Mouse (Mus musculus) kidney, adult 11 months (tissue): ENCODE results near the gene Ube2k.
"Not testable (repeated sequence)": the region's sequence is repeated elsewhere in the genome, so short reads cannot be mapped to it uniquely, and the experiment has no call there.

Experiments
- DNase-seq: peaks from one replicate; pipeline ENCODE4 v3.0.0; 2022

Ube2k gene

DNA sequence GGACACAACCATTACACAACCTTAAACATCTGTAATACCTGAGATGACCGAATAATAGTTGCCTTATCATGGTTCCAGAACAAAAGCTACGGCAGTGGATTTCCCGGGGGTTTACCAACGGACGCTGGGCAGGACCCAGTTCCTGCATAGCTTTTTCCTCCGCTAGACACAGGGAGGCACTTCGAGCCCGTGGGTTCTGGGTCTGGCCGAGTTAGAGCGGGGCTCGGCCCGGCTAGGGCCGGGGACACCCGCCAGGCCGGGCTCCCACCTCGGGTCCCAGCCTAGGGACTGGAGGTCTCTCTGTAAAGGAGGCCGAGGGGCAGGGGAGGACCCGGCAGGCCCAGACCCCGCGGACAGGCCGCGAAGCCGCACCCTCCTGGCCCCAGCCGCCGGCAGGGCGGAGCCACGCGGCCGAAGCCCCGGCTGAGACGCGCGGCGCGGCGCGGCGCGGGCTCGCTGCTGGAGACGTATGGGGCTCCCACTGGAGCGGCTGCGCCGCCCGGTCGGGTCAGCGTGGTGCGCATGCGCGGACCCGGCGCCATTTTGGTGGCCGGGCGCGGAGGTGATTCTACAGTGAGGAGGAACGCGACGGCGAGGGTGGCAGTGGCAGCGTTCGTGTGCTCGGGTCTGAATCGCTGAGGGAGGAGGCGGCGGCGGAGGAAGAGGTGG, at the start of gene Ube2k, which contains the start of gene Smim14:
Ube2k (plus strand) TSS at position 483 of the 669 bp plus-strand sequence.
Smim14 (minus strand) TSS at position 434 of the 669 bp plus-strand sequence.
- DNase-seq: peak; percentile 93

DNA sequence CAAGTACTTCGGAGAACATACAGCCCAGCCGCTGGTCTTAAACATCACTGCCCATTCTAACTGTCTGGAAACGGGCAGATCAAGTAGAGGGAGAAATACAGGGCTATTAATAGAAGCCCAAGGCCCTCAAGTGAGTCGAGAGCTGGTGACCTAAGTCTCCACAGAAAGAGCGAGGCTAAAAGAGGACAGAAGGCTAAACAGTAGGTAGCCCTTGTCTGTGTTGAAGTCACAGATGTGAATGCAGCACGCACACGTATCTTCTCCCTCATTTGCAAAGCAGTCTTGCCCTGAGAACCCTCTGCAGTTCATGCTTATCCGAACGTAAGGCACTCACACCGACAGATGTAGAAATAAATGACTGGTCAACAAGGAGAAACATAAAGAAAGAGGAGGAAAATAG, 49.7 kb upstream of the Ube2k start:
- no peak for DNase-seq

DNA sequence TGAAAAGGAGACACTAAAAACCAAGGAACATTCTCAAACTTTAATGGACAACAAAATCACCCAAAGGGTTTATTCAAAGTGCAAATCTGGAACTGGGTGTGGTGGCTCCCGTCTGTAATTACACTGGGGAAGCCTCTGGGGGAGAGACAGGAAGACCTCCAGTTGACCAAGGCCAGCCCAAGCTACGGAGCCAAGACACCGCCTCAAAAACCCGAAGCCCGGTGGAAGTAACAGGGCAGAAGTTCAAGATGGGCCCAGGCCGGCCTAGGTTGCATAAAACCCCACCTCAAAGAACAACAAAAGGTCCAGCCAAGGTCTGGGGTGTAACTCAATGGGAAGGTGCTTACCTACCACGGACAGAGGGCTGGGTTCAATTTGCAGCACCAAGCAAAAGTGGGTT, 48.3 kb upstream of the Ube2k start:
- no peak for DNase-seq

DNA sequence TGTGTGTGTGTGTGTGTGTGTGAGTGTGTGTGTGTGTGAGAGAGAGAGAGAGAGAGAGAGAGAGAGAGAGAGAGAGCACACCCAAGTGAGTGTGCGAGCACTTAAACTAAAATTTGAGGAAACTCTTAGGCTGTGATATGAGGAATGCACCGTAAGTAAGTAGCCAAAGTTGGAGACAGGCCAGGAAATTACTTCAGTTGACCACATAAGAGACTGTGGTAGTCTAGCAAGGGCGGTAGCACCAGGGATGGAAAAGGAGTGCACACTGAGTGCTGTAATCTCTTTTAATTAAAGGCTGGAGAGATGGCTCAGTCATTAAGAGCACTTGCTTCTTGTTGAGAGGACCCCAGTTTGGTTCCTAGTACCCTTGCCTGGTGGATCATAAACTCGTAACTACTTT, 47.2 kb upstream of the Ube2k start:
- peak; percentile 8 for DNase-seq

DNA sequence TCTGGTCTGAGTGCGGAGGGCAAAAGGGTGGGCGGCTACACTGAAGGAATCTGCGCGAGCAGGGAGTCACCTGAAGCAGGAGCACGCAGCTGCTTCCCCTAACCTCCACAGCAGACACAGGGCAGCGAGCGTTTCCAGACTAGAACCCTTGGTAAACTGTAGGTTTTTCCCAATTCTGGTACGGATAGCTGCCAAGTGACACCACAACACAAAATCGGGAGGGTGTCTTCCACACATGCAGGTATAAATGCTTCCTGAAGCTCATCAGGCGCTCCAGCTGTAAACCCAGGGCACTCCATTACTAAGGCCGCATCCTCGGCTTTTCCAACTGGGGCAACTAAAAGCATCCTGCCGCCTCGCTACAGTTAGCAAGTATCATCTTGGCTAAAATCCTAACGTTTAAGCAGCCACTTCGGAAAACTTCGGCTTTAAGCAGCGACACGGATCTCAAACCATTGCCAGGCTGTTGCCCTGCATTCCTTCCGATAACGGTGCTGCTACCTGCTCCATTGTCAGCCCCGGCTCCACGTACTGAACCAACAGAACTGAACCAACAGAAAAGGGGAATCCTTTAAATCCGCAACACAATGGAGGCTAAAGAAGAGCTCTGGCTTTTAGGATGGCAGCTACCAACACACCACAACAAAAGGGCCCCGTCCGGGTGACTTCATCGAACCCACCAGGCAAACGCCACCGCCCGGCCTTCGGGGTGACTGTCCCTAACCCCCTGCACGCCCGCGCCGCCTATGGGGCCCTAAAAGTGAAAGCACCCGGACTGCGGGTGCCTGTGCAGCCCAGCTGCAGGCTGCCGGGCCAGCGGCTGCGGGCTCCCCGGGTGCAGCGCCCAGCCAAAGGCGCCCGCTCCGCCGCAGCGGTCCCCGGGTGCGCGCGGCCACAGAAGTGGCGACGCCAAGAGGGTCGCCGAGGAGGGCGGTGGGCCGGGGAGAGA, 45.0 kb upstream of the Ube2k start:
- peak; percentile 57 for DNase-seq

DNA sequence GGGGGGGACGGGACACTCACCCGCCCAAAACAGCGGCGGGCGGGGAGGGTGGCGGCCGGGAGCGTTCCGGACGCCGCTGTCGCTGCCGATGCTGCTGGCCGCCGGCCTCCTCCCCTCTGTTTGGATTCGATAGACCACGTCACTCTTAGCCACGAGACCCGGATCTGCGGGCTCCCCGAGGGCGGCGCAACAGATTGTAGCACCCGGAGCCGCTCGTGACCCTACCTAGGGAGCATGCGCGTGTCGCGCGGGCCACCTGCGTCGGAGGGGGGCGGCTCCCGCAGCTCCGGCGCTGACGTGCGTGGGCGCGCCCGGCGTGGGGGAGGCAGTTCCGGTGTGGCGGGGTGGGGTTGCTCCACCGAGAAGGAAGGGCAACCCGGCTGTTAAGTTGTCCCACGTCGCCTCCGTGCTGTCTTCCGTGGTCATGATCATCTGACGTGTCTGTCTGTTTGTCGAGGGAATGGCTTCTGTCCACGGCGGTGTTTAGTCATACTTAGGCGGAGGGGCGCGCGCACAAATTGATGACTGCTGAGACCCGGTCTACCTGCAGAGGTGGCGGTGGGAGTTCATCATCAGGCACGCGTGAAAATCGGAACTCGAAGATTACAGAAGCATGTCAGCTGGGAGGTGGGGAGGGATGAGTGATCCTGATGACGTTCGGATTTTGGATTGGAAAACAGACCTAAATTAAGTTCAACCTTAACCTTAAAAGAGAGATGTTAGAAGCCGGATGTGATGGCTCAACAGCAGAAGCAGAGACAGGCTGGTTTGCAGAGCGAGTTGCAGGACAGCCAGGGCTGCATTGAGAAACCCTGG, 44.1 kb upstream of the Ube2k start, which contains the start of gene Gm43552:
Gm43552 (minus strand) TSS at position 118 of the 816 bp plus-strand sequence.
- peak; percentile 96 for DNase-seq

DNA sequence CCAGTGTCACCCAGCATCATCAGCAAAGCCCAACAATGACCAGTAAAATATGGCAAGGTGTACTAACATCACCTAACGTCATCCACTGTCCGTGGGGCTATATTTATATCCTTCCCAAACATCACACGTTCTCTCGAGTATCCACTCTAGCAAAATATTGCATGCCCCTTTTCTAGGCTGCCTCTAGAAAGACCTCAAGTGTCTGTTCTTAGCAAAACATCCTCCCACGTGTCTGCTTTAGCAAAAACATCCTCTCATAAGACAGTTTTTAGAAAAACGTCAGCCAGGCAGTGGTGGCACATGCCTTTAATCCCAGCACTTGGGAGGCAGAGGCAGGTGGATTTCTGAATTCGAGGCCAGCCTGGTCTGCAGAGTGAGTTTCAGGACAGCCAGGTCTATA, 36.8 kb upstream of the Ube2k start:
- no peak for DNase-seq

DNA sequence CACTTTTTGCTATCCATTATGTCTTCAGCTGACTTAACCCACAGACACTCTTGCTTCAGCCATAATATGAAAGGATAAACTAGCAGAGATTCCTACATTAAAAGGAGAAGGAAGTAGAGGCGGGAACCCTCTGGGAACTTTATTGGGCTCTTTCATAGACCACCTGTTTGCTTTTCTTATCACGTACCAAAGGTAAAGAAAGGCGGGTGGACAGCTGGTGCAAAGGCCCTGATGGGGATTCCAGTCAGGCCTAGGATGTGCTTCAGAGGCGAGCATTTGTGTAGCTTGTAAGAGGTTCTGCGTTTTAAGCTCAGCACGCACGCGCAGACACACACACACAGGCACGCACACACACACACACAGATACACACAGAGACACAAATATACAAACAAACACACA, 35.6 kb upstream of the Ube2k start:
- DNase-seq: no peak

DNA sequence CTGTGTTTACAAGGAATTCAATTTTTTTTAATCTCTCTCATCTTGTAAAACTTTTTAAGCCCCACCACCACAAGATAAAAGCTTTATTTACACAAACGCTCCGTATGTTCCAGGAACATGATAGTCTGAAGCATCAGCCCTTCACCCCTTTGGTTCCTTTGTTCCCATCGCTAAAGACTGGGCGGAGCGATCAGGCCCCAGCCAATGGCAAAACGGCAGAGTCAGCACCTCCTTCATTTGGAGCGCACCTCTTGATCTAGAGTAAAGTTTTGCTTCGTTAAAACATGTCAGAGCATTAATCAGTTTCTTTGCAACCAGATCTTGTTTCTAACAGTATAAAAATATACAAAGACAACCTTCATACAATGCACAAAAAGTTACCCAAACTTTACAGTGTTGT, 31.2 kb upstream of the Ube2k start:
- no peak for DNase-seq

DNA sequence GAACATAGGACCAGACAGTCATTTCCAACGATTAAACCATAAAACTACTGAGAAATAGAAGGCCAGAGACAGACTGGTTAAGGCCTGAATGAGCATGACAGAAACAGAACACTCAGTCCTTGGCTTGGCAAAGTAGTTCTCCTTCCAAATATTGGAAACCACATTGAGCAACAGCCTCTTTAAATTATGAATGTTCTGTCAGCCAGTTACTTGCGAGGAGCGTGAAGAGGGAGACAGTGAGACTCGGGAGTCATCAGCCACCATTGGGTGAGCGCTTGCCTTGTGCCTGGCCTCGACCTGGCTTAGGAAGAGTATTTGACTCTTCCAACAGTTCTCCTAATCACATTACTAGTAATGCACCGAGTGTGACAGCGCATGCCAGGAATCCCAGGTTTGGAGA, 28.6 kb upstream of the Ube2k start:
- DNase-seq: no peak

DNA sequence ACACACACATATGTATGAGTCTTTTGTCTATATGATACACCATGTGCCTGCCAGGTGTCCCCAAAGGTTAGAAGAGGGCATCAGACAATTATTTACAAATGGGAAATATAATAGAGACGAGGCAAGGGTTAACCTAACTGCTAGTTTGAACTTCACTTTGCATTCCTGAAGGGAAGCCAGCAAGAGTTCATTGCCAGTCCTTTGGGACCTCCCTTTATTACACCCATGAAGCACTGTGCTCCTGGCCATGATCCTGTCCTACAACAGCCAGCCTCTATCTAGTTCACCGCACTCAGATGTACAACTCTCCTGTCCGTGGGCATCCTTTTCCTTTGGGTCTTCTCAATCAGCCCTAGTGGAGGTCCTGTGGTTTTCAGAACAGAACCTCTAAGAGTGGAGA, 23.5 kb upstream of the Ube2k start:
- no peak for DNase-seq

DNA sequence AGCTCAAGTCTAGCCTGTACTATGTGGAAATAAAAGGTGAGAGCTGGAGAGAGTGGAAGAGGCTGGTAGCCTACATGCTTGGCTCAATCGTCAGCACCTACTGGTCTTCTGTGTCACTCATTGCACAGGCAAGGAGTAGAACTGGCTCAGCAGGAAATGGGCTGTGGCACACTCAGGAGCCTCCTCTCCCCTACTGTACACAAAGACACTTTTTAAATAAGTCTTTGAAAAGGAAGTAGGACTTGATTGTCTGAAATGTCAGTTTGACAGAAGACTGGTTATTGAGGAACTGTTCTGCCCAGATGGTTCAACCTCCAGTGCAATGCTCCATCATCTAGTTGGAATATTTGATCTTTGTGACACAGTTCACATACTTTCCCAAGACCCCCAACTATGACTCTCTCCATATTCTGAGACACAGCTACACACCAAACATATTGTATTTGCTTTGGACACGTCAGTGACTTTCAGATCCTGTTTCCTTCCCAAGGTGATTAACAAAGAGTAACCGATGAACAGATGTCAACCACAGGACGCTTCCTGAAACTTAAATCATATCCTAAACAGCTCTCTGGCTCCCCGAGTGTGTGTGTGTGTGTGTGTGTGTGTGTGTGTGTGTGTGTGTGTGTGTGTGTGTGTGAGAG, 22.3 kb upstream of the Ube2k start:
- DNase-seq: no peak

DNA sequence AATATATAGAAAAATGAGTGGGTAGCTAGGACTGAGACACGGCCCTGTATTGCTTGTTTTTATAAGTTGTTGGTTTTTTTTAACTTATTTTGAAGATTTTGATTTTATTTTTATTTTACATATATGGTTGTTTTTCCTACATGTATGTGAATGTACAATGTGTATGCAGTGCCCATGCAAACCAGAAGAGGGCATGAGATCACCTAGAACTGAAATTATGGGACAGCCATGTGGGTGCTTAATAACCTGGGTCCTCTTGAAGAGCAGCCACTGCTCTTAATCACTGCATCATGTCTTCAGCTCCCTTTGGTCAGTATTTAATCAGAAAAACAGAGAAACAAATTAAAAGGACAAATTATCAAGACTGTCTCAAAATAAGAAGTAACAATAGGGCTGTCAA, 15.2 kb upstream of the Ube2k start:
- no peak for DNase-seq

DNA sequence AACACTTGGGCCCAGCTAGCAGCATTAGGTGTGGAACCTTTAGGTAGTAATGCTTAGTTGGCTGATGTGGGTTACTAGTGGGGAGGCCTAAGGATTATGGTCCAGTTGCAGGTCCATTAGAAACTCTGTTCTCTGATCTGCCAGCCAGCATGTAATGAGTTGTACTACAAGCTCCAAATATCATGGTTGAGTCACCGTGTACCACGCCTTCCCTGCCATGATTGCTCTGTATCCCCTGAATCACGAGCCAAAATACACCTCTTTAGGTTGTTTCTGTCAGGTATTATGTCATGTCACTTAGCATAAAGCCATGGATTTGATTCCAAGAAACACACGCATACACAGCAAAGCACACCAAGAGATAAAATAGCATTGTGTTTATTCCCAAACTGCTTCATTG, 12.2 kb upstream of the Ube2k start:
- no peak for DNase-seq

DNA sequence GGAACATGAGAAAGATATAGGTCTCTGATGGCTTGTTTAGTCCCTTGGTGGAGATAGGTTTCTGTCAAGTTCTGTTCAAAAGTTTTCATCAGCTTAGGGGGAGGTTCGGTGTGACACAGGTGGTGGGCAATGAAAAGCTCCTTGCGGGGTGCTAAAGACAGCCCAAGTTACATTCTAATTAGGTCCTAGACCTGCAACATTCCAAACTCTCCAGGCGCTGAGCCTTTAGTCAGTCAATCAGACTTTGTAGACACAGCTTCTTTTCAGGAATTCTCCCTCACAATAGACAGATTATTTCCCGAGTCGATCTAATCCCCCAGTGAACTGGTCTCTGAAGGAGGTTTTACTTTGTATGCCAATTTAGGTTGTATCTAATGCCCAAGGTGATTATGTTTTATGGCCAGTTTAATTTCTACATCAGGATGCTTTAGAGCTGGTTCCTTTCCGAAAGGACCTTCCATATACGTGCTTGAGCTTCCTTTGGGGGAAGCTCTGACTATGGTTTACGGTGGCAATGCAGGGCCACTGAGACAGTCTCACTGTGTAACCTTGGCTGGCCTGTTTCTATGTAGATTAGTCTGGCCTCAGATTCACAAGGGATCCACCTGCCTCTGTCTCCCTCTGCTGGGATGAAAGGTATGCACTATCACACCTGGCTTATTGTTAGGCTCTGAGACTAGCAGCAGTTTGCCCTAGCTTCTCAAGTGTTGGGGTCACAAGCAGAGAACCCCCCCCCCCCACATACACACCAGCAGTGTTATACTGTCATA, 11.2 kb upstream of the Ube2k start:
- no peak for DNase-seq

DNA sequence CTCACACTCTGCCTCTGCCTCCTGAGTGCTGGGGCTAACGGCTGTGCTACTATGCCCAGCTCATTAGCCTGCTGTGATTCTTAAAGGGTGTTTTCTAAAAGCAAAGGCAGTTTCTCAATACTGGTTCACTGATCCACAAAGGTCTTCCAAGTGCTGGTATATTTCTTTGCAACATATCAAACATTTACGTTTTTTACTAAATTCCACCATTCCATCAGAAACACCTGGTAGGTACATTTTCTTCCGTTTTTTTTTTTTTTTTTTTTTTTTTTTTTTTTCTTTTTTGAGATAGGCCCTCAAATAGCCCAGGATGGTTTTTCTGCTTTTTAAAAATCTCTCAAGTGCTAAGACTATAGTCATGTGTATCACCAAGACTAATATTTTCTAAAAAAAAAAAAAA, 5.8 kb upstream of the Ube2k start:
- DNase-seq: no peak

DNA sequence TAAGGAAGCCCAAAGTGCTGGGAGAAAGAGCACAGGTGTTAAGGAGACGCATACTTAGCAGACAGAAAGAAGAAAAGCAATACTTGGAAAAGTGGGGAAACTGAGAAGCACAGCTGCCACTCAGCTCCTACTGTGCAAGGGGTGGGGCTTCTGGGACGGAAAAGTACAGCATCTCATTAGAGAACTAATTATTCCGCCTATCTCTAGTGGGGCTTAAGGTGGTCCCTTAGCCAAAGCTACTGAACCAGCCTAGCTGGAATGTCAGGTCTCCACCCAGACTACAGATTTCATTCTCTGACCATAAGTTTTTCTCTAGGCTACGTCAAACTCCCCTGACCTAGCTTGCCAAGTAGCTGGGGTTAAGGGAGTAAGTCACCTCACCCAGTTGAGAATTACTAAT, 2.5 kb upstream of the Ube2k start:
- peak; percentile 12 for DNase-seq

DNA sequence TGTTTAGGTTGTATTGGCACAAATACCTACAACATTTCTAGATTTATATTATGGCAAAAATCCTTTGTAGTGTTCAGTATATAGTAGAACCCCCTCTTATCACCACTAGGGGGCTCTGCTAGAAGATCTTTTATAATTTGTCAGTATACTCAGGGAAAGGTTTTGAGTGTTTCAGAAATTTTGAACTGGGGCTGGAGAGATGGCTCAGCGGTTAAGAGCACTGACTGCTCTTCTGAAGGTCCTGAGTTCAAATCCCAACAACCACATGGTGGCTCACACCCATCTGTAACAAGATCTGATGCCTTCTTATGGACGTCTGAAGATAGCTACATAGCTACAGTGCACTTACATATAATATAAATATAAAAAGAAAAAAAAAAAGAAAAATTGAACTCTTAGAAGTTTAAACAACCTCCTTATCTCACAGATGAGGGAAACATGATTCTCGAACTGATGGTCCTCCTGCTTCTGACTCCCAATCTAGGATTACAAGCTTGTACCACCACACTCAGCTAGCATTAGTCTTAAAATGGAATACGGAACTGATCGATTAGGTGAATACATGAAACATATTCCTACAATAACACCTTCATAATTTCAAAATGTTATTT, 1.5 kb upstream of the Ube2k start:
- peak; percentile 36 for DNase-seq

DNA sequence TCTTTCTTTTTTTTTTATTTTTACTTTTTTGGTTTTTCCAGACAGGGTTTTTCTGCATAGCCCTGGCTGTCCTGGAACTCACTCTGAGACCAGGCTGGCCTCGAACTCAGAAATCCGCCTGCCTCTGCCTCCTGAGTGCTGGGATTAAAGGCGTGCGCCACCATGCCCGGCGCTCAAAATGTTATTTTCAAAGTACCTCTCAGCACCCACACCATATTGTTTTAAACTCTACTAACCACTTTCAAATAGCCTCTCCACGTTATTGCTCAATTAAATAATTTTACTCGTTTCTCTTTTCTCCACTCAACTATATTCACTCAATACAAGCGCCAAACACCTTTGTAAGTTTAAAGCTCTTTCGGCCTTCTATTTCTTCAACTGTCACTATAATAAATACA, 966 bp upstream of the Ube2k start:
- DNase-seq: not testable (repeated sequence)

DNA sequence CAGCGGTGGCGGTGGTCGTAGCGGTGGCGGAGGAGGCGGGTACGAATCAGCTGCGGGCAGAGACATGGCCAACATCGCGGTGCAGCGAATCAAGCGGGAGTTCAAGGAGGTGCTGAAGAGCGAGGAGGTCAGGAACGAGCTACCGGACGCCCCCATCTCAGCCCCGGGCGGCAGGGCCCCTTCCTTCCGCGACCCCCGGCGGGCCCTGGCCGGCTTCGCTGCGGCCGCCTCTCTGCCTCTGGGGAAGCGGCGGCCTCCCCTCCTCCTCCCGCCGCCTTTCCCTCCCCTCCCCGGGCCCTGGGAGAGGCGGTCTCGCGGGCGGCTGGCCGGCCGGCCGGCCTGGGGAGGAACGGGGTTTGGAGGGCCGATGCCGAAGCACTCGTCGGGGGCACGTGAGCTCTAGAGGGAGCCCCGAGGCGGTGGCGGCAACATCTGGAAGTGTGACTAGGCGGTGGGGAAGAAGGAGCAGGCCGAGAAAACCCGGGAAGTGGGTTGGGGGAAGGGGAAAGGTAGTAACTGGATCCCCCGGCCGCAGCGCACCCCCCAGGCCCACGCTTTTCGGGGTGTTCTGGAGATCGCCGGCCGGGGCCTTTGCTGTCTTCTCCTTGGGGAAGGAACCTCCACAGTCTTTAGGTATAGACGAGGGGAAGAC, 513 bp downstream of the Ube2k start:
- DNase-seq: no peak

DNA sequence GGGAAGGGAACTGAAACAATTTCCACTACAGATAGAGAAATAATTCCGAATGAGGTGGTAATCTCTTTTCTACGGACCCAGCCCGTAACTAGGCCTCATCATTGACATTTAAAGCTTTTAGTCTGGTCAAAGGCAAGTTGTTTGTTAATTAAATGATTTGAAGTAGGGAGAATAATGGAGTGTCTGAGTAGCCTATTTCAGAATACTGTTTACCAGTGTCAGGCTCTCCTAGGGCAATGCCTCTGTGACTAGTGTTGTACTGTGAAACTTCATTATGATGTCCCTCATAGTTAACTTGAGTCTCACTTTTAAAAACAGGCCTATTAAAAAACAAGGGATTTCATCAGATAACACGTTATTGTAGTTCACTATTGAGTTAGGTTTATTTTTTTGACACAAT, 1.1 kb downstream of the Ube2k start:
- no peak for DNase-seq
